Mouse (Mus musculus) CH12.LX (cell line): ENCODE results near the gene Pprc1. TPM values are rescaled to one million over a fixed set of nuclear protein-coding genes. Genes with fewer than 3 reads are reported as not detected.

Experiments
- DNase-seq: peaks from one replicate; pipeline ENCODE4 v3.0.0-alpha.2; 2013; ENCODE audit errors: extremely low read depth
- H3K27ac ChIP-seq: 2 replicates; pipeline ENCODE4 v1.5.1; 2012; ENCODE audit warnings: low read depth, mild to moderate bottlenecking, control low read depth, moderate library complexity; ENCODE audit not compliant: insufficient read depth
- H3K27me3 ChIP-seq: replicated peaks from 2 replicates; pipeline ENCODE3; 2012; ENCODE audit warnings: inconsistent platforms
- H3K36me3 ChIP-seq, 2 experiments: replicated peaks in 1 of 2; 2 replicates each; pipeline versions ENCODE3 to v1.6.1; 2012; ENCODE audit warnings: inconsistent platforms in 1 of 2, low read length in 1 of 2, mild to moderate bottlenecking in 1 of 2, mixed read lengths in 1 of 2, moderate library complexity in 1 of 2; ENCODE audit not compliant: control insufficient read depth in 1 of 2, insufficient read depth in 1 of 2
- H3K4me1 ChIP-seq, 2 experiments: 2 replicates each; pipeline ENCODE4 v1.6.1; 2012; ENCODE audit warnings: inconsistent platforms in 1 of 2, moderate library complexity in 1 of 2; ENCODE audit not compliant: insufficient read depth in 2 of 2, control insufficient read depth in 1 of 2
- H3K4me2 ChIP-seq: 2 replicates; pipeline ENCODE4 v1.6.1; 2012; ENCODE audit warnings: low read depth, mild to moderate bottlenecking, control low read depth; ENCODE audit not compliant: poor library complexity, insufficient read depth, severe bottlenecking
- H3K4me3 ChIP-seq, 3 experiments: fragments of 150-350 bp in 1 of 3; sonication (generic) in 1 of 3; replicated peaks in 1 of 3; 2 replicates each; pipeline versions ENCODE3 to v1.5.1; 2011 to 2012; ENCODE audit warnings: low read depth in 2 of 3, low read length in 2 of 3, mild to moderate bottlenecking in 2 of 3, moderate library complexity in 2 of 3, control low read depth in 1 of 3, improper control_type of control experiment in 1 of 3, inconsistent platforms in 1 of 3, mixed read lengths in 1 of 3; ENCODE audit not compliant: poor library complexity in 1 of 3
- H3K79me2 ChIP-seq: replicated peaks from 2 replicates; pipeline ENCODE4 v1.6.1; 2012; ENCODE audit warnings: mild to moderate bottlenecking, moderate library complexity; ENCODE audit not compliant: control insufficient read depth, poor library complexity, insufficient read depth, severe bottlenecking; ENCODE audit errors: extremely low read depth
- H3K9ac ChIP-seq: 2 replicates; pipeline ENCODE4 v1.6.1; 2012; ENCODE audit warnings: low read depth, mild to moderate bottlenecking, control low read depth, moderate library complexity; ENCODE audit not compliant: insufficient read depth
- H3K9me3 ChIP-seq: replicated peaks from 2 replicates; pipeline ENCODE3; 2012; ENCODE audit warnings: low read length, inconsistent platforms, mixed read lengths
- CTCF ChIP-seq, 2 experiments: IDR thresholded peaks in 1 of 2; conservative IDR thresholded peaks in 1 of 2; 2 replicates each; pipeline ENCODE4 v1.5.1; 2011 to 2012; ENCODE audit warnings: low read depth in 2 of 2, low read length in 2 of 2, improper control_type of control experiment in 1 of 2, inconsistent platforms in 1 of 2, mild to moderate bottlenecking in 1 of 2, moderate library complexity in 1 of 2
- E2F4 ChIP-seq: IDR thresholded peaks from 2 replicates; pipeline ENCODE4 v1.6.1; 2011; ENCODE audit warnings: low read depth, low read length, improper control_type of control experiment; ENCODE audit not compliant: insufficient replicate concordance
- ELF1 ChIP-seq: IDR thresholded peaks from 2 replicates; pipeline ENCODE4 v1.6.1; 2014; ENCODE audit warnings: low read depth, mild to moderate bottlenecking, inconsistent platforms, low read length, improper control_type of control experiment
- ETS1 ChIP-seq: conservative IDR thresholded peaks from 2 replicates; pipeline ENCODE4 v1.6.1; 2012; ENCODE audit warnings: low read depth, mild to moderate bottlenecking, inconsistent platforms, low read length, improper control_type of control experiment, moderate library complexity
- HCFC1 ChIP-seq: IDR thresholded peaks from 2 replicates; pipeline ENCODE4 v1.6.1; 2012; ENCODE audit warnings: low read depth, mild to moderate bottlenecking, inconsistent platforms, low read length, improper control_type of control experiment
- JUN ChIP-seq: IDR thresholded peaks from 2 replicates; pipeline ENCODE4 v1.6.1; 2011; ENCODE audit warnings: low read depth, mild to moderate bottlenecking, low read length, improper control_type of control experiment, moderate library complexity; ENCODE audit not compliant: insufficient read depth
- JUND ChIP-seq: conservative IDR thresholded peaks from 2 replicates; pipeline ENCODE4 v1.6.1; 2011; ENCODE audit warnings: low read depth, low read length, improper control_type of control experiment
- KAT2A ChIP-seq: IDR thresholded peaks from 2 replicates; pipeline ENCODE4 v1.6.1; 2012; ENCODE audit warnings: low read length, improper control_type of control experiment, inconsistent platforms; ENCODE audit not compliant: insufficient replicate concordance
- MAFK ChIP-seq: IDR thresholded peaks from 2 replicates; pipeline ENCODE4 v1.6.1; 2011; ENCODE audit warnings: low read length, improper control_type of control experiment; ENCODE audit not compliant: insufficient replicate concordance
- MAZ ChIP-seq: IDR thresholded peaks from 2 replicates; pipeline ENCODE4 v1.6.1; 2012; ENCODE audit warnings: low read depth, mild to moderate bottlenecking, inconsistent platforms, low read length, improper control_type of control experiment, moderate library complexity
- MEF2A ChIP-seq: IDR thresholded peaks from 2 replicates; pipeline ENCODE4 v1.6.1; 2014; ENCODE audit warnings: low read depth, mild to moderate bottlenecking, inconsistent platforms, low read length, improper control_type of control experiment, borderline replicate concordance
- MXI1 ChIP-seq: IDR thresholded peaks from 2 replicates; pipeline ENCODE4 v1.6.1; 2011; ENCODE audit warnings: mild to moderate bottlenecking, low read depth, low read length, improper control_type of control experiment
- MYC ChIP-seq: IDR thresholded peaks from 2 replicates; pipeline ENCODE4 v1.6.1; 2011; ENCODE audit warnings: low read depth, mild to moderate bottlenecking, improper control_type of control experiment, low read length
- NELFE ChIP-seq: IDR thresholded peaks from 2 replicates; pipeline ENCODE4 v1.6.1; 2011; ENCODE audit warnings: low read depth, low read length, improper control_type of control experiment
- PAX5 ChIP-seq: IDR thresholded peaks from 2 replicates; pipeline ENCODE4 v1.6.1; 2012; ENCODE audit warnings: low read length, inconsistent platforms, mixed read lengths
- POLR2A ChIP-seq: IDR thresholded peaks from 2 replicates; pipeline ENCODE4 v1.6.1; 2011; ENCODE audit warnings: low read depth, mild to moderate bottlenecking, improper control_type of control experiment, low read length
- POLR2AphosphoS2 ChIP-seq: IDR thresholded peaks from 2 replicates; pipeline ENCODE4 v1.6.1; 2011; ENCODE audit warnings: low read depth, low read length, improper control_type of control experiment
- RAD21 ChIP-seq: IDR thresholded peaks from 2 replicates; pipeline ENCODE4 v1.6.1; 2011; ENCODE audit warnings: low read depth, mild to moderate bottlenecking, low read length, improper control_type of control experiment, moderate library complexity
- RCOR1 ChIP-seq: conservative IDR thresholded peaks from 2 replicates; pipeline ENCODE4 v1.6.1; 2012; ENCODE audit warnings: low read depth, mild to moderate bottlenecking, inconsistent platforms, low read length, improper control_type of control experiment
- SIN3A ChIP-seq: IDR thresholded peaks from 2 replicates; pipeline ENCODE4 v1.6.1; 2012; ENCODE audit warnings: low read length, improper control_type of control experiment, inconsistent platforms
- SMC3 ChIP-seq: IDR thresholded peaks from 2 replicates; pipeline ENCODE4 v1.6.1; 2011; ENCODE audit warnings: low read depth, low read length, improper control_type of control experiment
- TBP ChIP-seq: conservative IDR thresholded peaks from 2 replicates; pipeline ENCODE4 v1.6.1; 2011; ENCODE audit warnings: low read depth, low read length, improper control_type of control experiment
- TCF12 ChIP-seq: IDR thresholded peaks from 2 replicates; pipeline ENCODE4 v1.6.1; 2014; ENCODE audit warnings: low read depth, mild to moderate bottlenecking, inconsistent platforms, low read length, improper control_type of control experiment
- ZC3H11A ChIP-seq: IDR thresholded peaks from 2 replicates; pipeline ENCODE4 v1.6.1; 2012; ENCODE audit warnings: low read depth, mild to moderate bottlenecking, inconsistent platforms, low read length, improper control_type of control experiment
- dilution Hi-C: fragments of 300-500 bp; cut with MboI; formaldehyde crosslinking; loops from 2 replicates; pipeline ENCODE4 v1.14.3; 2020; ENCODE audit warnings: low sequenced_read_pairs; ENCODE audit not compliant: extremely low pct_unique_long_range_greater_than_20kb, extremely low pct_ligation_motif_present
- in situ Hi-C: fragments of 300-500 bp; cut with MboI; formaldehyde crosslinking; loops from 3 replicates; pipeline ENCODE4 v1.14.3; 2019; ENCODE audit warnings: low sequenced_read_pairs, low pct_ligation_motif_present, low pct_unique_long_range_greater_than_20kb, mixed read lengths
- polyA plus RNA-seq: library from polyadenylated mRNA; unstranded; fragments of >175 nt; gene quantifications from 2 replicates; pipeline ENCODE4 v1.2.1, GENCODE M21; 2012; ENCODE audit warnings: low read depth; ENCODE audit not compliant: insufficient read length
- total RNA-seq, 2 experiments: library from RNA; depleted of rRNA; stranded (reverse); fragments of 300-350 nt in 1 of 2; fragments of >200 nt in 1 of 2; gene quantifications; 2 replicates each; pipeline ENCODE4 v1.2.3; 2012 to 2014

The Pprc1 gene
- total and polyA plus RNA-seq, 3 experiments, result 13.0 to 68.7 (median 21.2) TPM

GRCm38 (mm10) chr19:46110781-46111180 is 66.1 kb downstream of the Pprc1 start:
- no peak for TF ChIP-seq TBP
- no peak for TF ChIP-seq ETS1
- no peak for TF ChIP-seq KAT2A
- TF ChIP-seq E2F4, result no peak
- TF ChIP-seq RAD21, result no peak
- TF ChIP-seq MAZ, result no peak
- no peak for TF ChIP-seq ZC3H11A
- no peak for TF ChIP-seq SIN3A
- TF ChIP-seq POLR2A, result no peak
- no peak for TF ChIP-seq PAX5
- TF ChIP-seq CTCF (conservative IDR thresholded peaks at IDR 0.05 in 1 of 2, IDR thresholded peaks at IDR 0.05 in 1 of 2; ENCODE audit: low read depth in 2 of 2, low read length in 2 of 2), result no peak
- H3K79me2 ChIP-seq, result no peaks in the 10 kb centered on the region
- peaks cover 15% of the 10 kb centered on the region for H3K27me3 ChIP-seq
- no peaks in the 10 kb centered on the region for H3K4me1 ChIP-seq
- no peak overlapping the region for H3K4me2 ChIP-seq
- no peak overlapping the region for H3K27ac ChIP-seq
- in situ Hi-C loops (no loop called here), dilution Hi-C loops (no loop called here)
- H3K4me3 ChIP-seq, result no peak overlapping the region
- no peaks in the 10 kb centered on the region for H3K36me3 ChIP-seq
- H3K9ac ChIP-seq, result no peak overlapping the region
- no peak for DNase-seq
- no peaks in the 10 kb centered on the region for H3K9me3 ChIP-seq

GRCm38 (mm10) chr19:46114617-46115016 is 69.9 kb downstream of the Pprc1 start:
- Histone ChIP-seq H3K27me3 (peaks cover 41% of the 10 kb centered on the region), H3K9me3 (no peaks in the 10 kb centered on the region), H3K4me1 (no peaks in the 10 kb centered on the region), H3K36me3 (no peaks in the 10 kb centered on the region), H3K79me2 (no peaks in the 10 kb centered on the region), H3K4me3 (no peak overlapping the region), H3K27ac (no peak overlapping the region), H3K4me2 (no peak overlapping the region), H3K9ac (no peak overlapping the region)
- TF ChIP-seq JUND (no peak), PAX5 (no peak), TCF12 (no peak), RCOR1 (no peak), POLR2AphosphoS2 (no peak), ZC3H11A (no peak), CTCF (conservative IDR thresholded peaks at IDR 0.05 in 1 of 2, IDR thresholded peaks at IDR 0.05 in 1 of 2; ENCODE audit: low read depth in 2 of 2, low read length in 2 of 2) (no peak), SMC3 (no peak), MXI1 (no peak), JUN (no peak), KAT2A (no peak), RAD21 (no peak), NELFE (no peak), MEF2A (no peak), MAFK (no peak), ELF1 (no peak), TBP (no peak), HCFC1 (no peak), MYC (no peak)
- dilution Hi-C loops (no loop called here), in situ Hi-C loops (no loop called here)
- DNase-seq, result no peak
